Mouse (Mus musculus): ENCODE data around the gene Ap1m1. TPM values are rescaled to one million over a fixed set of nuclear protein-coding genes. Genes with fewer than 3 reads are reported as not detected.

Ap1m1 gene
- polyA plus RNA-seq, 1 experiment: 78.6 TPM

GRCm38 (mm10) chr8:72277244-72277643, 37.4 kb downstream of the Ap1m1 start:
- Histone ChIP-seq H3K4me3 (replicated peaks; ENCODE audit: extremely low read depth, low read depth, low read length) (no peak overlapping the region), H3K4me1 (ENCODE audit: control insufficient read depth, insufficient read depth, low read length) (peaks cover 4% of the 10 kb centered on the region)
- DNase-seq: no peak
- 66% methylated on average over 3 of the region's 3 CpGs for WGBS
- TF ChIP-seq POLR2A (IDR thresholded peaks at IDR 0.05; ENCODE audit: borderline replicate concordance, extremely low read depth, low read depth, low read length): no peak
- no peak for TF ChIP-seq CTCF (IDR thresholded peaks at IDR 0.05; ENCODE audit: insufficient read depth, low read length)

GRCm38 (mm10) chr8:72279151-72279550, 39.3 kb downstream of the Ap1m1 start:
- Histone ChIP-seq H3K4me1 (ENCODE audit: control insufficient read depth, insufficient read depth, low read length) (no peaks in the 10 kb centered on the region), H3K4me3 (replicated peaks; ENCODE audit: extremely low read depth, low read depth, low read length) (no peak overlapping the region)
- TF ChIP-seq CTCF (IDR thresholded peaks at IDR 0.05; ENCODE audit: insufficient read depth, low read length) (no peak), POLR2A (IDR thresholded peaks at IDR 0.05; ENCODE audit: borderline replicate concordance, extremely low read depth, low read depth, low read length) (no peak)
- 70% methylated on average over 7 of the region's 7 CpGs for WGBS
- DNase-seq: no peak

GRCm38 (mm10) chr8:72281634-72282033, 41.8 kb downstream of the Ap1m1 start:
- Histone ChIP-seq H3K4me1 (ENCODE audit: control insufficient read depth, insufficient read depth, low read length) (no peaks in the 10 kb centered on the region), H3K4me3 (replicated peaks; ENCODE audit: extremely low read depth, low read depth, low read length) (no peak overlapping the region)
- TF ChIP-seq POLR2A (IDR thresholded peaks at IDR 0.05; ENCODE audit: borderline replicate concordance, extremely low read depth, low read depth, low read length) (no peak), CTCF (IDR thresholded peaks at IDR 0.05; ENCODE audit: insufficient read depth, low read length) (no peak)
- WGBS: 16% methylated on average over 3 of the region's 3 CpGs
- no peak for DNase-seq

DNA sequence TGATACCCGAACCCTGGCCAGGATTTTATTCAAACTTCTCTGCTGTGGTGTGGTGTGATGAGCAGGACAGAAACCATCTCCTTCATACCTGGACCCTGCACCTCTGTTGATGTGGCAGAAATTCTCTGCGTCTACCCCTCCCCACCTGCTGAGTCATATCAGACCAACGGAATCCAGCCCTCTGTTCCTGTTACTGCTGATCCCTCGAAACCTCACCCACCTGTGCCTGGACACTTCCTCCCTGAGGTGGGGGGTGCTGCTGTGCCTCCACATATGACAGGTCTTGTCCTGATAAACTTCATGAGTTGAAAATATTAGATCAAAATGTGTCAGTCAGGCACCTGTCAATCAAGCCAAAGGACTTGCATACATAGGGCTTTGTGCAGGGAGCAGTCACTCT, 45.5 kb downstream of the Ap1m1 start:
- DNase-seq: no peak
- Histone ChIP-seq H3K4me3 (replicated peaks; ENCODE audit: extremely low read depth, low read depth, low read length) (no peak overlapping the region), H3K4me1 (ENCODE audit: control insufficient read depth, insufficient read depth, low read length) (no peaks in the 10 kb centered on the region)
- 57% methylated on average over 4 of the region's 4 CpGs for WGBS
- no peak for TF ChIP-seq CTCF (IDR thresholded peaks at IDR 0.05; ENCODE audit: insufficient read depth, low read length)
- no peak for TF ChIP-seq POLR2A (IDR thresholded peaks at IDR 0.05; ENCODE audit: borderline replicate concordance, extremely low read depth, low read depth, low read length)

DNA sequence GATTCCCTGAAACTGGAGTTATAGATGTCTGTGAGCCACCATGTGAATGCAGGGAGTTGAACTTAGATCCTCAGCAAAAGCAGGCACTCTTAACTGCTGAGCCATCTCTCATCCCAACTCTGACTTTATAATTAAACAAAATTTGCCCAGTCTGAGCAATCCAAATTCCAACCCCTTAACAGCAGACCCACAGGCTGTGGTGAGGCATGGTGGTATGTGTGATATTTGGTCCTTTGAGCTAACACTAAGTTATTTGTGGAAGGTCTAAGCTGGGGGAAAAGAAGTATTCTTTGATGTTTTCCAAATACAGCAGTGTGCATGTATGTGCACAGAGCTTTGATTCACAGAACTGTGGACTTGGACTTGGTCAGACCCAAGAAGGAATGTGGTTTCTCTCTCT, 49.2 kb downstream of the Ap1m1 start:
- Histone ChIP-seq H3K4me1 (ENCODE audit: control insufficient read depth, insufficient read depth, low read length) (no peaks in the 10 kb centered on the region), H3K4me3 (replicated peaks; ENCODE audit: extremely low read depth, low read depth, low read length) (no peak overlapping the region)
- TF ChIP-seq POLR2A (IDR thresholded peaks at IDR 0.05; ENCODE audit: borderline replicate concordance, extremely low read depth, low read depth, low read length) (no peak), CTCF (IDR thresholded peaks at IDR 0.05; ENCODE audit: insufficient read depth, low read length) (no peak)
- DNase-seq: no peak

DNA sequence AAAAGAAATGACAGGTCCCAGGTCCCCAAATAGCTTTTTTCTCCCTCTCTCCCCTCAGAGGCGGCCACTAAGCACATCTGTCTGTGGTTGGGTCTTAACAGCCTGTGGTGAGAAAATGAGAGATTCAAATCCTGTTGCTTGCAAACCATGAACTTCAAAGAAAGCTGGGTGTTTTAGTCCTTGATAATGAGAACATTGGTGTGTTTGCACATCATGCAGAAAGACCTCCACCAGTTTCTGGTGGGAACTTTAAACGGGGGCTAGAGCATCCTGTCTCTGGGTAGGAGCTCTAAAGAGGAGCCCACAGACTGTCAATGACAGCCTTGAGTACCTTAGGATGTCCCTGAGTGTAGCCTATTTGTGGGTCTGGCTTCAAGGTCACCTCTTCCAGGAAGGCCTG, 51.3 kb downstream of the Ap1m1 start:
- H3K4me1 ChIP-seq (ENCODE audit: control insufficient read depth, insufficient read depth, low read length): peaks cover 6% of the 10 kb centered on the region
- 87% methylated on average over 2 of the region's 2 CpGs for WGBS
- no peak for DNase-seq
- TF ChIP-seq POLR2A (IDR thresholded peaks at IDR 0.05; ENCODE audit: borderline replicate concordance, extremely low read depth, low read depth, low read length) (no peak), CTCF (IDR thresholded peaks at IDR 0.05; ENCODE audit: insufficient read depth, low read length) (no peak)
- no peak overlapping the region for H3K4me3 ChIP-seq (replicated peaks; ENCODE audit: extremely low read depth, low read depth, low read length)

- Histone ChIP-seq H3K4me3 (replicated peaks; ENCODE audit: extremely low read depth, low read depth, low read length) (no peak overlapping the region), H3K4me1 (ENCODE audit: control insufficient read depth, insufficient read depth, low read length) (peaks cover 8% of the 10 kb centered on the region)
- no peak for TF ChIP-seq POLR2A (IDR thresholded peaks at IDR 0.05; ENCODE audit: borderline replicate concordance, extremely low read depth, low read depth, low read length)
- TF ChIP-seq CTCF (IDR thresholded peaks at IDR 0.05; ENCODE audit: insufficient read depth, low read length): no peak
- no peak for DNase-seq
Measured at GRCm38 (mm10) chr8:72293309-72293708, 53.5 kb downstream of the Ap1m1 start.

DNA sequence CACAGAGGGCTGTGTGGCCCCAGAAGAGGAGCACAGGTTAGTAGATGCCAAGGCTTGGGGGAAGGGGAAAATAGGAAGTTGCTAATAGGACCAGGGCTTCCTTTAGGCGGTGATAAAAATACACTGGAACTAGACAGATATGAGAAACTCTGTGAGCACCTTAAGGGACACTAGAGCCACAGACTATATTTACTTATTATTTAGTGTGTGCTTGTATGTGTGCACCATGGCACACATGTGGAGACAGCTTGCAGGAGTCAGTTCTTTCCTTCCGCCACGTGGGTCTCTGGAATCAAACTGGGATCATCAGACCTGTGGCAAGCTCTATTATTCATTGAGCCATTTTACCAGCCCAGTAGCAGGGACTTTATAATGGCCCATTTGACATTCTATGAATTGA, 55.3 kb downstream of the Ap1m1 start:
- H3K4me1 ChIP-seq (ENCODE audit: control insufficient read depth, insufficient read depth, low read length): peaks cover 8% of the 10 kb centered on the region
- no peak overlapping the region for H3K4me3 ChIP-seq (replicated peaks; ENCODE audit: extremely low read depth, low read depth, low read length)
- DNase-seq: no peak
- no peak for TF ChIP-seq CTCF (IDR thresholded peaks at IDR 0.05; ENCODE audit: insufficient read depth, low read length)
- no peak for TF ChIP-seq POLR2A (IDR thresholded peaks at IDR 0.05; ENCODE audit: borderline replicate concordance, extremely low read depth, low read depth, low read length)
- WGBS: 40% methylated on average over 3 of the region's 3 CpGs

- peaks cover 8% of the 10 kb centered on the region for H3K4me1 ChIP-seq (ENCODE audit: control insufficient read depth, insufficient read depth, low read length)
- WGBS: 10% methylated on average over 8 of the region's 8 CpGs
- DNase-seq: peak; percentile 75
- TF ChIP-seq POLR2A (IDR thresholded peaks at IDR 0.05; ENCODE audit: borderline replicate concordance, extremely low read depth, low read depth, low read length): peak; percentile 98
- no peak for TF ChIP-seq CTCF (IDR thresholded peaks at IDR 0.05; ENCODE audit: insufficient read depth, low read length)
- H3K4me3 ChIP-seq (replicated peaks; ENCODE audit: extremely low read depth, low read depth, low read length): no peak overlapping the region
Measured at GRCm38 (mm10) chr8:72295679-72296078, 55.9 kb downstream of the Ap1m1 start.

DNA sequence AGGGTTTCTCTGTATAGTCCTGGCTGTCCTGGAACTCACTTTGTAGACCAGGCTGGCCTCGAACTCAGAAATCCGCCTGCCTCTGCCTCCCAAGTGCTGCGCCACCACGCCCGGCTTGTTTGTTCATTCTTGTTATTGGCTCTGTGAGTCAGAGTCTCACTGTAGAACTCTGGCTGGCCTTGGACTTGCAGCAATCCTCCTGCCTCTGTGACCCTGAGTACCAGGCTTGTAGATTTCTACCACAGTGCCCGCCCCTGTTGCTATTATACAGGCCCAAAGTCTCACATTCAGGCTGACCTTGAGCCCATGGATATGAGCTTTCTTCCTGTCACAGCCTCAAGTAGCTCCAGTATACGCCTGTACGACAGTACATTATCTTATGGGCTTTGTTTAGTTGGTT, 56.7 kb downstream of the Ap1m1 start:
- Histone ChIP-seq H3K4me1 (ENCODE audit: control insufficient read depth, insufficient read depth, low read length) (peaks cover 8% of the 10 kb centered on the region), H3K4me3 (replicated peaks; ENCODE audit: extremely low read depth, low read depth, low read length) (no peak overlapping the region)
- 91% methylated on average over 8 of the region's 8 CpGs for WGBS
- no peak for TF ChIP-seq POLR2A (IDR thresholded peaks at IDR 0.05; ENCODE audit: borderline replicate concordance, extremely low read depth, low read depth, low read length)
- TF ChIP-seq CTCF (IDR thresholded peaks at IDR 0.05; ENCODE audit: insufficient read depth, low read length): no peak
- no peak for DNase-seq
